Mouse (Mus musculus): Measurements from ENCODE around the gene Pmfbp1.
"Not testable (repeated sequence)": the region's sequence is repeated elsewhere in the genome, so short reads cannot be mapped to it uniquely, and the experiment has no call there.

Gene Pmfbp1

GRCm38 (mm10) chr8:109493727-109494126 is at the start of gene Pmfbp1:
Pmfbp1 (plus strand) TSS chr8:109494027.
- CTCF ChIA-PET = no interaction called here

- CTCF ChIA-PET = not testable (repeated sequence)
Measured at GRCm38 (mm10) chr8:109446896-109447295, 46.9 kb upstream of the Pmfbp1 start.

- CTCF ChIA-PET = no interaction called here
Measured at GRCm38 (mm10) chr8:109451000-109451399, 42.8 kb upstream of the Pmfbp1 start.

- CTCF ChIA-PET = no interaction called here
Measured at GRCm38 (mm10) chr8:109455113-109455512, 38.7 kb upstream of the Pmfbp1 start.

GRCm38 (mm10) chr8:109457387-109457786 is 36.4 kb upstream of the Pmfbp1 start:
- CTCF ChIA-PET = no interaction called here

GRCm38 (mm10) chr8:109458580-109458979 is 35.2 kb upstream of the Pmfbp1 start:
- CTCF ChIA-PET = no interaction called here

GRCm38 (mm10) chr8:109463075-109463474 is 30.8 kb upstream of the Pmfbp1 start:
- CTCF ChIA-PET = no interaction called here

- CTCF ChIA-PET = no interaction called here
Measured at GRCm38 (mm10) chr8:109463677-109464313, 30.0 kb upstream of the Pmfbp1 start.

GRCm38 (mm10) chr8:109464451-109464891 is 29.4 kb upstream of the Pmfbp1 start:
- CTCF ChIA-PET = no interaction called here

- CTCF ChIA-PET = no interaction called here
Measured at GRCm38 (mm10) chr8:109465056-109465455, 28.8 kb upstream of the Pmfbp1 start.

- CTCF ChIA-PET = no interaction called here
Measured at GRCm38 (mm10) chr8:109465761-109466160, 28.1 kb upstream of the Pmfbp1 start.

GRCm38 (mm10) chr8:109467516-109467915 is 26.3 kb upstream of the Pmfbp1 start:
- CTCF ChIA-PET = no interaction called here

GRCm38 (mm10) chr8:109468112-109468511 is 25.7 kb upstream of the Pmfbp1 start:
- CTCF ChIA-PET = no interaction called here

GRCm38 (mm10) chr8:109471876-109472275 is 22.0 kb upstream of the Pmfbp1 start:
- CTCF ChIA-PET = no interaction called here

GRCm38 (mm10) chr8:109472400-109472799 is 21.4 kb upstream of the Pmfbp1 start:
- CTCF ChIA-PET = no interaction called here

- CTCF ChIA-PET = no interaction called here
Measured at GRCm38 (mm10) chr8:109474442-109475121, 19.2 kb upstream of the Pmfbp1 start.

- CTCF ChIA-PET = no interaction called here
Measured at GRCm38 (mm10) chr8:109475436-109475835, 18.4 kb upstream of the Pmfbp1 start.

- CTCF ChIA-PET = no interaction called here
Measured at GRCm38 (mm10) chr8:109478586-109478985, 15.2 kb upstream of the Pmfbp1 start.

GRCm38 (mm10) chr8:109484741-109485140 is 9.1 kb upstream of the Pmfbp1 start:
- CTCF ChIA-PET = no interaction called here

- CTCF ChIA-PET = no interaction called here
Measured at GRCm38 (mm10) chr8:109485530-109485929, 8.3 kb upstream of the Pmfbp1 start.

- CTCF ChIA-PET = no interaction called here
Measured at GRCm38 (mm10) chr8:109492785-109493184, 1.0 kb upstream of the Pmfbp1 start.

- CTCF ChIA-PET = no interaction called here
Measured at GRCm38 (mm10) chr8:109494601-109495000, 774 bp downstream of the Pmfbp1 start.

- CTCF ChIA-PET = no interaction called here
Measured at GRCm38 (mm10) chr8:109497431-109497830, 3.6 kb downstream of the Pmfbp1 start.
